Mouse (Mus musculus) neutrophil, adult 65 days (primary cell): ENCODE measurements around the gene Synj2bp. TPM values are rescaled to one million over a fixed set of nuclear protein-coding genes. Genes with fewer than 3 reads are reported as not detected.

Experiments
- total RNA-seq: library from RNA; stranded (reverse); gene quantifications from 2 replicates; pipeline ENCODE4 v1.2.4, GENCODE M21; 2023

Synj2bp gene
- 7.5 and 10.9 TPM in 2 replicates for total RNA-seq

GRCm38 (mm10) chr12:81532316-81533028 lies at the start of gene Synj2bp, which contains the start of gene Gm20498:
TSS of gene Synj2bp (minus strand) at chr12:81532911.
TSS of gene Gm20498 (minus strand) at chr12:81532905.

GRCm38 (mm10) chr12:81568374-81568773 lies 35.7 kb upstream of the Synj2bp start, which contains the start of gene Adam21:
TSS of gene Adam21 (minus strand) at chr12:81568474.

GRCm38 (mm10) chr12:81484727-81485191 lies 48.0 kb downstream of the Synj2bp start, which contains the start of gene Cox16:
TSS of gene Cox16 (minus strand) at chr12:81485127.

Other genes starting within 250 kb of the Synj2bp start
- gene Slc8a3, start 199.7 kb downstream of the Synj2bp start, total RNA-seq = 0.09 TPM in 1 of 2 replicates, not detected in the other
- gene Gm4787, start 153.4 kb downstream of the Synj2bp start, total RNA-seq = 0.19 TPM in 1 of 2 replicates, not detected in the other
- 0.41 and 0.69 TPM in 2 replicates for gene Adam4, start 111.0 kb downstream of the Synj2bp start, total RNA-seq
- 26.2 and 27.1 TPM in 2 replicates for gene Cox16, start 47.8 kb downstream of the Synj2bp start, total RNA-seq
- 3.5 and 6.5 TPM in 2 replicates for gene Gm20498, start within 50 bp of the Synj2bp start, total RNA-seq
- not detected in 2 replicates for gene Adam21, start 35.6 kb upstream of the Synj2bp start, total RNA-seq
- gene Med6, start 62.1 kb upstream of the Synj2bp start, total RNA-seq = 40.7 and 54.1 TPM in 2 replicates
- gene Ttc9, start 98.3 kb upstream of the Synj2bp start, total RNA-seq = not detected in 2 replicates
- gene Map3k9, start 248.3 kb upstream of the Synj2bp start, total RNA-seq = 43.9 and 61.8 TPM in 2 replicates